Mouse (Mus musculus) bone marrow, adult 2 months (tissue): ENCODE results near the gene Cntn5.

Experiments
- CTCF ChIP-seq: fragments of 200-500 bp; IDR thresholded peaks from 2 replicates; pipeline ENCODE4 v1.5.1; 2011; ENCODE audit warnings: low read length, control low read depth; ENCODE audit not compliant: control insufficient read depth, insufficient read depth
- POLR2A ChIP-seq: fragments of 200-500 bp; IDR thresholded peaks from 2 replicates; pipeline ENCODE4 v1.6.1; 2011; ENCODE audit warnings: low read depth, mild to moderate bottlenecking, control low read depth, low read length, borderline replicate concordance; ENCODE audit not compliant: control insufficient read depth

DNA sequence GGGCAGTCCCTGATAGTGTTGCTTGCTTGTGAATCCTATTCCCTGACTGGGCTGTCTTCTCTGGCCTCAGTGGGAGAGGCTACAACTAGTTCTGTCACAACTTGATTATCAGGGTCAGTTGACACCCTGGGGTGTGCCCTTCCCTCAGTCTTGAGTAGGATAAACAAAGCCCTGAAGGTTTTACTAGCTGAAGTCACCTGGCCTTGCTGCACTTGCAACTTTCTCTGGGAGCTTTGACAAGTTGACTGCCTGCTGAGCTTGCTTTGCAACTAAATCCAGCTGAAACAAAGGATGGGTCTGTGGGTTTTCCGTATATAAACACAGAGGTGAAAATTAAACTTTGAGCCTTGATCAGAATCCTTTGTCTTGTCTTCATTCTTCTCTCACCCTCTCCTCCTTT, 190.9 kb downstream of the Cntn5 start:
- TF ChIP-seq POLR2A (no peak), CTCF (no peak)
